Mouse (Mus musculus) hindbrain, embryonic 12.5 days (tissue): ENCODE data around the gene Gm973. TPM values are rescaled to one million over a fixed set of nuclear protein-coding genes. Genes with fewer than 3 reads are reported as not detected.

ENCODE experiments used
- ATAC-seq: fragments of 200-750 bp; cut with Nextera tagmentation; 2 replicates; pipeline ENCODE4 v1.8.0; 2017; ENCODE audit warnings: moderate TSS enrichment; ENCODE audit not compliant: low FRiP score
- H3K27ac ChIP-seq: fragments of 300-500 bp; sonication (generic); 2 replicates; pipeline ENCODE4 v1.5.1; 2016; ENCODE audit warnings: mild to moderate bottlenecking
- H3K27me3 ChIP-seq: fragments of 300-500 bp; sonication (generic); 2 replicates; pipeline ENCODE4 v1.6.1; 2016; ENCODE audit warnings: mild to moderate bottlenecking
- H3K36me3 ChIP-seq: fragments of 300-500 bp; sonication (generic); 2 replicates; pipeline ENCODE4 v1.6.1; 2016; ENCODE audit warnings: mild to moderate bottlenecking
- H3K4me1 ChIP-seq: fragments of 300-500 bp; sonication (generic); 2 replicates; pipeline ENCODE4 v1.6.1; 2016
- H3K4me2 ChIP-seq: fragments of 300-500 bp; sonication (generic); replicated peaks from 2 replicates; pipeline ENCODE4 v1.6.1; 2016; ENCODE audit warnings: mild to moderate bottlenecking
- H3K4me3 ChIP-seq: fragments of 300-500 bp; sonication (generic); 2 replicates; pipeline ENCODE4 v1.5.1; 2016; ENCODE audit warnings: mild to moderate bottlenecking
- H3K9ac ChIP-seq: fragments of 300-500 bp; sonication (generic); 2 replicates; pipeline ENCODE4 v1.6.1; 2016; ENCODE audit warnings: mild to moderate bottlenecking, moderate library complexity
- H3K9me3 ChIP-seq: fragments of 300-500 bp; sonication (generic); replicated peaks from 2 replicates; pipeline ENCODE4 v1.6.1; 2016; ENCODE audit warnings: mild to moderate bottlenecking
- WGBS: fragments of 180-500 bp; shearing (Covaris S2); methylation state at CpG from one replicate; pipeline ENCODE4 v1.1.7; 2016; 5-methylcytosine and 5-hydroxymethylcytosine counted together
- polyA plus RNA-seq: library from polyadenylated mRNA; unstranded; fragments of >200 nt; fragmentation: Nextera tagmentation; extraction: Ambion mirVana; gene quantifications from 2 replicates; pipeline ENCODE4 v1.2.1, GENCODE M21; 2016

Gm973 gene
- polyA plus RNA-seq, 1 experiment from 2014 or later: 6.0 TPM

GRCm38 (mm10) chr1:59579327-59579726 is 63.3 kb downstream of the Gm973 start:
- H3K27ac ChIP-seq: no peak overlapping the region
- no peaks in the 10 kb centered on the region for H3K36me3 ChIP-seq
- 61% methylated on average over 5 of the region's 5 CpGs for whole genome bisulfite sequencing
- no peak overlapping the region for H3K9ac ChIP-seq
- peaks cover 9% of the 10 kb centered on the region for H3K4me1 ChIP-seq
- no peaks in the 10 kb centered on the region for H3K27me3 ChIP-seq
- no peak for ATAC-seq
- H3K4me3 ChIP-seq: no peak overlapping the region
- H3K9me3 ChIP-seq: no peaks in the 10 kb centered on the region
- H3K4me2 ChIP-seq: no peak overlapping the region

- Histone ChIP-seq H3K36me3 (no peaks in the 10 kb centered on the region), H3K9ac (no peak overlapping the region), H3K4me1 (peaks cover 3% of the 10 kb centered on the region), H3K4me2 (no peak overlapping the region), H3K27me3 (no peaks in the 10 kb centered on the region), H3K27ac (no peak overlapping the region), H3K4me3 (no peak overlapping the region), H3K9me3 (no peaks in the 10 kb centered on the region)
- 57% methylated on average over 8 of the region's 8 CpGs for WGBS
- ATAC-seq: no peak
Observed at GRCm38 (mm10) chr1:59580131-59580751, 64.2 kb downstream of the Gm973 start.

GRCm38 (mm10) chr1:59580880-59581279 is 64.8 kb downstream of the Gm973 start:
- no peak overlapping the region for H3K27ac ChIP-seq
- no peak overlapping the region for H3K4me3 ChIP-seq
- WGBS: 92% methylated on average over 3 of the region's 3 CpGs
- no peak for ATAC-seq
- no peaks in the 10 kb centered on the region; the same call in 1 of the 2 replicates for H3K27me3 ChIP-seq
- H3K9ac ChIP-seq: no peak overlapping the region
- H3K4me2 ChIP-seq: no peak overlapping the region
- H3K36me3 ChIP-seq: no peaks in the 10 kb centered on the region
- H3K4me1 ChIP-seq: peaks cover 3% of the 10 kb centered on the region; the same call in 1 of the 2 replicates
- no peaks in the 10 kb centered on the region for H3K9me3 ChIP-seq

- Histone ChIP-seq H3K36me3 (no peaks in the 10 kb centered on the region), H3K4me3 (no peak overlapping the region), H3K27me3 (no peaks in the 10 kb centered on the region; the same call in 1 of the 2 replicates), H3K4me2 (peak overlapping the region; percentile 33), H3K4me1 (peaks cover 3% of the 10 kb centered on the region; the same call in 1 of the 2 replicates), H3K27ac (no peak overlapping the region), H3K9me3 (no peaks in the 10 kb centered on the region), H3K9ac (no peak overlapping the region)
- 8% methylated on average over 18 of the region's 18 CpGs for WGBS
- ATAC-seq: peak; percentile 54; the same call in 1 of the 2 replicates
Observed at GRCm38 (mm10) chr1:59584656-59585410, 68.8 kb downstream of the Gm973 start.

GRCm38 (mm10) chr1:59589271-59589670 is 73.2 kb downstream of the Gm973 start:
- Histone ChIP-seq H3K9ac (no peak overlapping the region), H3K9me3 (no peaks in the 10 kb centered on the region), H3K27ac (no peak overlapping the region), H3K4me1 (peaks cover 13% of the 10 kb centered on the region), H3K27me3 (peaks cover 19% of the 10 kb centered on the region), H3K4me2 (no peak overlapping the region), H3K36me3 (no peaks in the 10 kb centered on the region), H3K4me3 (no peak overlapping the region)
- whole genome bisulfite sequencing: 83% methylated on average over 1 of the region's 1 CpGs
- ATAC-seq: no peak

- Histone ChIP-seq H3K27me3 (peaks cover 19% of the 10 kb centered on the region), H3K36me3 (no peaks in the 10 kb centered on the region), H3K4me3 (no peak overlapping the region), H3K4me2 (peak overlapping the region; percentile 26), H3K9me3 (no peaks in the 10 kb centered on the region), H3K9ac (no peak overlapping the region), H3K27ac (no peak overlapping the region), H3K4me1 (peaks cover 10% of the 10 kb centered on the region)
- peak; percentile 35; the same call in 1 of the 2 replicates for ATAC-seq
- 10% methylated on average over 10 of the region's 10 CpGs for WGBS
Observed at GRCm38 (mm10) chr1:59592359-59592758, 76.3 kb downstream of the Gm973 start.

- no peaks in the 10 kb centered on the region for H3K36me3 ChIP-seq
- H3K27ac ChIP-seq: no peak overlapping the region
- no peak overlapping the region for H3K4me3 ChIP-seq
- peak overlapping the region; percentile 26 for H3K4me2 ChIP-seq
- 28% methylated on average over 12 of the region's 12 CpGs for WGBS
- ATAC-seq: no peak
- no peak overlapping the region for H3K9ac ChIP-seq
- H3K9me3 ChIP-seq: no peaks in the 10 kb centered on the region
- H3K27me3 ChIP-seq: peaks cover 19% of the 10 kb centered on the region
- peaks cover 10% of the 10 kb centered on the region for H3K4me1 ChIP-seq
Observed at GRCm38 (mm10) chr1:59592876-59593275, 76.8 kb downstream of the Gm973 start.

GRCm38 (mm10) chr1:59593622-59594035 is 77.6 kb downstream of the Gm973 start:
- Histone ChIP-seq H3K4me2 (no peak overlapping the region), H3K36me3 (no peaks in the 10 kb centered on the region), H3K9ac (no peak overlapping the region), H3K4me3 (no peak overlapping the region), H3K27ac (no peak overlapping the region), H3K4me1 (peaks cover 10% of the 10 kb centered on the region), H3K9me3 (no peaks in the 10 kb centered on the region), H3K27me3 (peaks cover 19% of the 10 kb centered on the region)
- no peak for ATAC-seq
- 77% methylated on average over 2 of the region's 2 CpGs for WGBS

GRCm38 (mm10) chr1:59594586-59595266 is 78.7 kb downstream of the Gm973 start:
- ATAC-seq: no peak
- H3K27me3 ChIP-seq: peaks cover 19% of the 10 kb centered on the region

GRCm38 (mm10) chr1:59595609-59596008 is 79.5 kb downstream of the Gm973 start:
- peaks cover 10% of the 10 kb centered on the region for H3K4me1 ChIP-seq
- H3K9me3 ChIP-seq: no peaks in the 10 kb centered on the region
- no peaks in the 10 kb centered on the region for H3K36me3 ChIP-seq
- H3K27ac ChIP-seq: no peak overlapping the region
- ATAC-seq: no peak
- WGBS: 76% methylated on average over 9 of the region's 9 CpGs
- no peak overlapping the region for H3K4me2 ChIP-seq
- H3K27me3 ChIP-seq: peaks cover 19% of the 10 kb centered on the region
- H3K4me3 ChIP-seq: no peak overlapping the region
- no peak overlapping the region for H3K9ac ChIP-seq

More at GRCm38 (mm10) chr1:59594586-59595266, 78.7 kb downstream of the Gm973 start:
- H3K9me3 ChIP-seq: no peaks in the 10 kb centered on the region
- H3K36me3 ChIP-seq: no peaks in the 10 kb centered on the region
- H3K27ac ChIP-seq: no peak overlapping the region
- WGBS: 81% methylated on average over 11 of the region's 11 CpGs
- H3K9ac ChIP-seq: no peak overlapping the region
- H3K4me3 ChIP-seq: no peak overlapping the region
- H3K4me1 ChIP-seq: peaks cover 10% of the 10 kb centered on the region
- H3K4me2 ChIP-seq: no peak overlapping the region

GRCm38 (mm10) chr1:59602531-59603416 is 86.7 kb downstream of the Gm973 start:
- Histone ChIP-seq H3K4me1 (0 out of 2 replicates have a peak, but pooled peaks cover 5% of the 10 kb centered on the region), H3K4me3 (no peak overlapping the region), H3K27me3 (no peaks in the 10 kb centered on the region), H3K36me3 (no peaks in the 10 kb centered on the region), H3K9ac (no peak overlapping the region), H3K27ac (no peak overlapping the region), H3K9me3 (no peaks in the 10 kb centered on the region), H3K4me2 (no peak overlapping the region)
- WGBS: 64% methylated on average over 11 of the region's 11 CpGs
- no peak for ATAC-seq

- WGBS: 88% methylated on average over 2 of the region's 2 CpGs
- Histone ChIP-seq H3K27ac (no peak overlapping the region), H3K4me2 (no peak overlapping the region), H3K27me3 (no peaks in the 10 kb centered on the region), H3K36me3 (no peaks in the 10 kb centered on the region), H3K9ac (no peak overlapping the region), H3K9me3 (no peaks in the 10 kb centered on the region), H3K4me1 (0 out of 2 replicates have a peak, but pooled peaks cover 5% of the 10 kb centered on the region), H3K4me3 (no peak overlapping the region)
- no peak for ATAC-seq
Observed at GRCm38 (mm10) chr1:59603417-59603712, 87.3 kb downstream of the Gm973 start.
